Mouse (Mus musculus) left cerebral cortex, adult 8-10 months (tissue): ENCODE data around the gene Map6. TPM values are rescaled to one million over a fixed set of nuclear protein-coding genes. Genes with fewer than 3 reads are reported as not detected.

Experiments
- DNase-seq, 2 experiments: peaks; one replicate each; pipeline ENCODE4 v3.0.0; 2022; ENCODE audit warnings: low spot score in 2 of 2
- total RNA-seq, 4 experiments: library from RNA; stranded (reverse); gene quantifications; 2 replicates each; pipeline ENCODE4 v1.2.4; 2022

Gene Map6
- total RNA-seq, 4 experiments from 2014 or later, result 123 to 146 (median 132) TPM

- DNase-seq, result no peak
Observed at GRCm38 (mm10) chr7:99313253-99313652, 46.0 kb downstream of the Map6 start.

DNA sequence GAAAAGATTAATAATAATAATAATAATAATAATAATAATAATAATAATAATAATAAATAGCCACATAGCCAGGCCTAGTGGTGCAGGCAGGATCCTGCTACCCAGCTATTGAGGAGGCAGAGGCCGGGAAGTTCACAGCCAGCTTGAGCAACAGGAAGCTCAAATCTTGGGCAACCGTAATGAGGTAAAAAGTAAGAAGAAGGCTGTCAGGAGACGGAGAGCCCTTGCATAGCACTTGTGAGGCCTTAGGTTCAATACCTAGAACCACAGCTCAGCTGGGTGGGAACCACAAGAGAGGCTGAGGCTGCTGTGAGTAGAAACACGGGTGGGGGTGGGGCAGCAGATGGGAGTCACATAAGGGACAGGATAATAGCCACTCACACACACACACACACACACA is 47.3 kb downstream of the Map6 start:
- no peak for DNase-seq

- no peak for DNase-seq
Observed at GRCm38 (mm10) chr7:99316207-99316606, 49.0 kb downstream of the Map6 start.

- DNase-seq, result no peak
Observed at GRCm38 (mm10) chr7:99317475-99317874, 50.2 kb downstream of the Map6 start.

DNA sequence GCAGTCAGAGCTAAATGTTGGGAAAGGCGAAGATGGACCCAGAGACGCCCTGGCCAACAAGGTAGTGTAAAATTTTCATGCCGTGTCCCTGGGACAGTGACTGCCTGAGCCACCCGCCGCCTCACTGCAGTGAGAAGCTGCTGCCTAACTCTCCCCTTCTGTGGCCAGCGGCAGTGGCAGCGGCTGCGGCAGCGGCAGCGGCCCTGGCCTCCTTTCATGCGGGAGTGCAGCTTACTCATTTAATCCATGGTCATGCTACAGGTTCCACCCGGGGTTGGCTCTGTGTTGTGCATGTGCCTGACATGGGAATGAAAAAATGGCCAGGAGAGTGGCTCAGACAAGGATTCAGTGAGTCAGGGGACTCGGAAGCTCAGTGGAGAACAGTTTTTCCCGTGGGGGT is 53.3 kb downstream of the Map6 start:
- DNase-seq, result no peak

GRCm38 (mm10) chr7:99322691-99323320 is 55.6 kb downstream of the Map6 start:
- no peak for DNase-seq

- DNase-seq, result no peak
Observed at GRCm38 (mm10) chr7:99323321-99323700, 56.1 kb downstream of the Map6 start.

DNA sequence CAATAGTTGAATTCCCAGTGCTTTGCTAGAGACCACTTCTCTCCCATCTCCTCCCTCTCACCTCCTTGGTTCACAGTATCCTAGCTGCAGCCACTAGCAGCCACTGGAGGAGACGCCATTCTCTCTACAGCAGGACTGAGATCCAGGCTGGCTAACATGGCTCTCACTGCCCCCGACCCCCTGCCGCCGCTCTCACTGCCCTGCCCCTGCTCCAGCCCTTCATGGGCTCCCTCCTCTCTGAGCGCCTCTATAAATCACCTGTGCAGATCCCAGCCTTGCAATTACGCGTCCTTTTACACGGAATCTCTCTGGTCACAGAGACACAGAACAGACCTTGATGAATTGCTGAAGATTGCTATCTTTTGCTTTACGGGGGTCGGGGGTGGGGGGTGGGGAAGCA is 57.6 kb downstream of the Map6 start:
- DNase-seq, result no peak

GRCm38 (mm10) chr7:99326128-99326527 is 58.9 kb downstream of the Map6 start:
- no peak for DNase-seq

GRCm38 (mm10) chr7:99328847-99329246 is 61.6 kb downstream of the Map6 start:
- no peak for DNase-seq

DNA sequence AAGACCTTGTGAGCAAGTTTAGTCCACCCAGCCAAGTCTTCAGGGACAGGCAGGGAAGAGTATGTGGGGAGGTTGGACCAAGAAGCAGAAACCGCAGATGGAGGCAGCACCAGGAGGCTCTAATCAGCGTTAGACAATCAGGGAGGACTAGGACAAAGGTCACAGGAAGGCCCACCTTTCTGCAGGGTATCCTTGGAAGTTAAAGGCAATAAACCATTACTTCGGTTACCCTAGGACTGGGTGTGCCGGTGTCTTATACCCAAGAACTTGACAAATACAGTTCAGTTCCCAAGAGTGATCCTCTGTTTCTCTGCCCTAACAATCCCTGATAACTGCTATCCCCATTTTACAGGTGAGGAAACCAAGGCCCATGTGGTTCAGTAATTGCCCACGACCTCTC is 62.8 kb downstream of the Map6 start:
- no peak for DNase-seq

GRCm38 (mm10) chr7:99332774-99333480 is 65.7 kb downstream of the Map6 start:
- peak; percentile 40 to 61 for DNase-seq

DNA sequence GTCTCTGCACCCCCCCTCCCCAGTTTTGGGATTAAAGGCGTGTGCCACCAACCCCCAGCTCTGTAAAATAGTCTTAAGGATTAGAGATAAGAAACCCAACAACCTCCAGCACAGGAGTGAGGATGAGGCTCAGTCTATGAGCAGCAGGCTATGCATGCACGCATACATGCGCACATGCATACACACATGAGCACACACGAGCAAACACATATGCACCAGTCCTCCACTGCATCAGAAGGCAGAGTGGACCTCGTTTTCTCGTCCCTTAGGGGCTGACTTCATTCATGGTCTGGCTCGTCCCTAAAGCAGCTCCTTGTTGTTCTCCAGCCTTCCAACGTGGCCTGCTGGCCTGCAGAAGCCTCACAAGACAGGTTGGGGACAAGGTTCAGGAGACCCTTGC is 73.5 kb downstream of the Map6 start:
- no peak for DNase-seq

DNA sequence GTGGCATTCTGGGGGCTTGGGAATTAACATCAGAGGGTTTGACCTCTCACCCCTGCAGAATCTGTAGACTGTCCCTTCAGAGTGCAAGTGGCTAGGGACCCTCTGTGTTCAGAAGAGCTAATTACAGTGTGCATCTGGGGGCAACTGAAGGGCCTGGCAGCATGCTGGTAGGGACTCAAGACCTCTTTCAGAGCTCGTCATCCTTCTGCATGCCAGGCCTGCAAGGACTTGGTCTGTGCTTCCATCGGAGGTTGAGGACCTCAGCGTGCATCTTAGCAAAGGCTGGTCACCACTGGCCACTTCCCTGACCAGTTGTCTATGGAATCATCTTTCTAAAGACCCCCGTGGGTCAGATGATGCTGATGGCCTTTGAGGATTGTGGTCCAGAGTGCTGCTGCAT is 76.3 kb downstream of the Map6 start:
- DNase-seq, result no peak

GRCm38 (mm10) chr7:99347268-99347667 is 80.0 kb downstream of the Map6 start:
- DNase-seq, result no peak

GRCm38 (mm10) chr7:99348883-99349282 is 81.6 kb downstream of the Map6 start:
- no peak for DNase-seq

- DNase-seq, result no peak
Observed at GRCm38 (mm10) chr7:99349782-99350720, 82.8 kb downstream of the Map6 start.

GRCm38 (mm10) chr7:99351104-99351801 is 84.0 kb downstream of the Map6 start:
- DNase-seq, result no peak

DNA sequence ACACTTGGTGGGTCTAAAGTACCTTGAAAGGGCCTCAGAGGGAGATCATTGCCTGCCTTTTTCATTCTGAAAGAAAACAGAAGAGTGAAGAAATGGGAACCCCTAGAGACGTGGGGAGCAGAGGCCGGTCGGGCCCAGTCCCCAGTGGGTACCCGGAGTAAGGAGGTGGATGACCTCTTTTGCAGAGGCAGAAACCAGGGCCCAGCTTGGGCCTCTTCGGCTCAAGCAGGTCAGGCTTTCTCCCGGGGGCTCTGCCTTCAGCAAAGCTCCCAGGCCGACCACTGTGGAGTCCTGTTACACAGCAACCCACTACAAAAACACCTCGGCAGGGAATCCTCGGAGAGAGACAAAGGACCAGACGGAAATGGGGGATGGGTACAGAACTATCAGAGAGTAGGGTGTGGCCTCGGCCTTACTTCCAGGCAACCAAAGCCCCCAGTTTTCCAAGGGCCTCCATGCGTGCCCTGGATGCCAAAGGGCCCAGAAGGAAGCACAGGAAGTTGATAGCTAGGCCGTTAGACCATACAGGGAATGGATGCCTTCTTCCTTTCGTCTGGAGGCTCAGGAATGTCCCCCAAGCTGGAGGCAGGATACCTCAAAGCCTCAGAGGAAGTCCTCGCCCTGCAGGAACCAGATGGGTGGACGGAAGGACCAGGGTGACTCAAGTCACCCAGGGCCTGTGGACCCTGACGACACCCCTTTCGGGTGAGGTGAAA is 84.7 kb downstream of the Map6 start:
- DNase-seq, result no peak

DNA sequence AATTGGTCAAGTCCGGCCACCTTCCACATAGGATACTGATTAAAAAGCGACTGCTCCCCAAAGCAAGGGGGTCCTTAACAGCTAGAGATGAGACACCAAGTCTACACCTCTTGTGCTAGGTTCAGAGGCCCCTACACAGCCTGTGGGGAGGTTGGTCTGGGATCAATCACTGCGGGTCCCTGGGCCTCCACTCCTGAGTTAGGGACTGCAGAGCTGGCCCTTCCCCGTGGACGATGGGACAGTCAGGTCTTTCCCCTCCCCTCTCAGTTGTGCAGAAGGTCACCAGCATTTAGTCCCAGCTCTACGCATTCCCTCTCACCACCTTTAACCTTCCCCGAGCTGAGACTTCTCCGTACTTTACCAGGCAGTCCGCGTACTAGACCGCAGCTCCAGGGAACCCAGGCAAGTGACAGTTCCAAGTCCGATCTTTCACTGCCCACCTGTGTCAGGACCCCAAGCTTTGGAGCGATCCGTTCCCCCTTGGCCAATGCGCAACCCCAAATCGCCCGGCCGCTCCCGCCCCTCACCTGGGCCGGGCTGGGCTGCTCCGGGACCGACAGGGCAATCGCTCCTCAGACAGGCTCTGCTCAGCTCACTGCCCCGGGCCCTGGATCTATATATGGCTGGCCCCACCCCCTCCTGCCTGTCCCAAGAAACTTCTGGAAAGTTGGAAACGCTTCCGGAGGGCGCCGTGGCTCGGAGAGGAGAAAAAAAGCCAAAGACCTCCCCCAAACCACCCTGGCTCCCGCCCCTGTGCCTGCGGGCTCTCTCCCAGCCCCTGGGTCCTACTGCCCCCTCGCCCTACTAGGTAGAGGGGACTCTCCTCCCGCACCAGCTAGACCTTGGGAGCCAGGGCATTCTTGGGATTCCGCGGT is 85.5 kb downstream of the Map6 start, which contains the start of gene Serpinh1:
TSS of gene Serpinh1 (minus strand) at position 714 of the 875 bp plus-strand sequence.
- no peak for DNase-seq
